Mouse (Mus musculus) retina, embryonic 14.5 days (tissue): ENCODE measurements around the gene Trnt1.
A peak's percentile ranks its signal among the peaks of the same experiment; 100 is the strongest.

Experiments
- DNase-seq: peaks from one replicate; pipeline ENCODE4 v3.0.0-alpha.2; 2015; ENCODE audit warnings: low spot score

Gene Trnt1

GRCm38 (mm10) chr6:106768640-106769289, at the start of gene Trnt1:
Gene Trnt1, plus strand, starts transcription at chr6:106769120.
- DNase-seq, result peak; percentile 97

- no peak for DNase-seq
Observed at GRCm38 (mm10) chr6:106725642-106726041, 43.3 kb upstream of the Trnt1 start.

GRCm38 (mm10) chr6:106726078-106726477, 42.8 kb upstream of the Trnt1 start:
- DNase-seq, result no peak

DNA sequence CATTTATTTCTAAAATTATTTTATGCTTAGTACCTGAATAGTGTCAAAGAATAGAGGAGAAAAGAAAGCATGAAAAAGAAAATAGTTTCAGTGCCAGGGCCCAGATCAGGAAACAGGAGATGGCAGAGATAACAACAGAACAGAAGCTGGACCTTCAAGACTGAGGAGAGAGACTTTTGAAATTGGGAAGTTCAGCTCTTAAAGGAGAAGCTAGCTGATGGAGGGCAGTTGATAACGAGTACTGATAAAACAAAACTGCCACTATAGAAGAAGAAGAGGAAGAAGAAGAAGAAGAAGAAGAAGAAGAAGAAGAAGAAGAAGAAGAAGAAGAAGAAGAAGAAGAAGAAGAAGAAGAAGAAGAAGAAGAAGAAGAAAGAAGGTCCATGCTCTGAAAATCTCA, 41.2 kb upstream of the Trnt1 start:
- DNase-seq, result no peak

DNA sequence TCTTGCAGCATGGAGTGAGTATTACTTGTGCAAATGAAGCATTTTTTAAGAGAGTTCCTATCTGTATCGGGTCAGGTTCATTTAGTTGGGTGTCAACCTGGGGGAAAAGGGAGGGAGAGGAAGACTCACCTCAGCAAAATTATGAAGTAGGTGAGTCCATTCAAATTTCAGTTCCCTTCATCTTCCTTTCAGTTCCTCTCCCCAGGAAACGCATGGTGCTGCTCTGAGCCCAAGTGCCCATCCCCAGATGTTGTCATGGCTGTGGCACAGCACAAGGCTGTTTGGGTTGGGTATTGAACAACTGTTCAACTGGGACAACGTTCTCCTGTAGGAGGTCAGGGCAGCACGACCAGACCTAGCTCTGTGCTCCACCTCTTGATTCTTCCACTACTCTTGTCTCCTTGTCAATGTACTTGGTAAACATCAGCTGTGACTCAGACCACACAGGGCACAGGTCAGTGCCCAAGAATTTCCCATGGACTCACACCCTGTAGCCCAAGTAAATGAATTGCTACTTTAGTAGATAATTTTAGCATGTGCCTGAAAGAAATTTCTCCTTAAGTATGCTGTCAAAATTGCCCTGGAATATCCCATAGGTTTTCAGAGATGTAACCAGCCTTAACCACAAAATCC, 39.1 kb upstream of the Trnt1 start:
- DNase-seq, result no peak

DNA sequence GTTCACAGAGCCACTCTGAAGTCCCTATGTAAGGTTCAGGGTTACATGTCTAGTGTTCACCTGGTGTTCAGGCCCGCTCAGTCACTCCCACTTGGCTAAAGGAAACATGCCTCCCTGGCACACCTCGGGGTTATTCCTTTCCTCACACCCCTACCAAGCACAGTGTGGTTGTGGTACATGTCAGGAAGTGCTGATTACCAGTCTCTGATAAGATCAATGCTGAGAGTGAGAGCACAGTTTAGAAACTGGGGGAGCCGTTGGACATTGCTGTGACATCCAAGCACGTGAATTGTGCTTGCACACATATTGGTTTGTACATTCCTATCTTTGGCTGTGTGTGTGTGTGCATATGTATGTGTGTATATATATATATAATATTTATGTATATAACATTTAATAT, 36.4 kb upstream of the Trnt1 start:
- DNase-seq, result no peak

- DNase-seq, result no peak
Observed at GRCm38 (mm10) chr6:106738229-106738628, 30.7 kb upstream of the Trnt1 start.

- DNase-seq, result no peak
Observed at GRCm38 (mm10) chr6:106740244-106740825, 28.6 kb upstream of the Trnt1 start.

GRCm38 (mm10) chr6:106743556-106744233, 25.2 kb upstream of the Trnt1 start:
- no peak for DNase-seq

GRCm38 (mm10) chr6:106745673-106746394, 23.1 kb upstream of the Trnt1 start:
- no peak for DNase-seq

- no peak for DNase-seq
Observed at GRCm38 (mm10) chr6:106747251-106747650, 21.7 kb upstream of the Trnt1 start.

GRCm38 (mm10) chr6:106747804-106748203, 21.1 kb upstream of the Trnt1 start:
- DNase-seq, result no peak

- no peak for DNase-seq
Observed at GRCm38 (mm10) chr6:106748887-106749388, 20.0 kb upstream of the Trnt1 start, which contains the start of gene Il5ra. Gene Il5ra, minus strand, starts transcription at chr6:106749037.

- DNase-seq, result no peak
Observed at GRCm38 (mm10) chr6:106750291-106750690, 18.6 kb upstream of the Trnt1 start.

GRCm38 (mm10) chr6:106758299-106758698, 10.6 kb upstream of the Trnt1 start:
- DNase-seq, result no peak

- DNase-seq, result no peak
Observed at GRCm38 (mm10) chr6:106760473-106761218, 8.3 kb upstream of the Trnt1 start.

DNA sequence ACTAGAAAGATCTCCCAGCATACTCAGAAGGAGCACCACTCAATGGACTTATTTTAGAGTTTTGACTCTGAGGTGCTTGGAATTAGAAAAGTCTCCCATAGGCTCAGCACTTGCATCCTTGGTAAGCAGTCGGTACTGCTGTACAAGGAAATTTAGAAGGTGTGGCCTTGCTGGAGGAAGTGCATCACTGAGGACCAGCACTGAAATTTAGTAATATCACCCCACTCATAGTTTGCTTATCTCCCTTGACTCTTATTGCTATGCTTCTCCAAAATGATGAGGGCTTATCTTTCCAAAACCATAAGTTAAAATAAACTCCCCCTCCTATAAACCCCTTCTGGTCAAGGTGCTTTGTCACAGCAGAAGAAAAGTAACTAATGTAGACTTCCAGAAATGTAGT, 7.4 kb upstream of the Trnt1 start:
- no peak for DNase-seq

DNA sequence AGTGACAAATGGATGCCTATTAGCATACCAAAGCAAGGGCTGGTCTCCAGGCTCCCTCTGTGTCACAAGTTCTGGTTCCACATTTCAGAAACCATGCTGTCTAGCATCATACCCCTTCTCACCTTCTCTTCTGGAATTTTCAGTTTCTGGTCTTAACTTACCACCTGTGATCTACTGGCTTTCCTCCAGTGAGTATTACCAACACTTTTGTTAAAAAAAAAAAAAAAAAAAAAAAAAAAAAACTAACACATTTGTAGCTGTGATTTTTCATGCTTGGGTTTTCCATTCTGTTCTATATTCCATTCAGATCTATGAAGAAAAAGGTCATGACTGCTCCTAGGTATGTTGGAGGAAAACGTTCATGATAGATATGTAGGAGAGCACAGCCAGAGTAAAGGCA, 3.0 kb upstream of the Trnt1 start:
- no peak for DNase-seq

- DNase-seq, result no peak
Observed at GRCm38 (mm10) chr6:106766774-106767173, 2.1 kb upstream of the Trnt1 start.

DNA sequence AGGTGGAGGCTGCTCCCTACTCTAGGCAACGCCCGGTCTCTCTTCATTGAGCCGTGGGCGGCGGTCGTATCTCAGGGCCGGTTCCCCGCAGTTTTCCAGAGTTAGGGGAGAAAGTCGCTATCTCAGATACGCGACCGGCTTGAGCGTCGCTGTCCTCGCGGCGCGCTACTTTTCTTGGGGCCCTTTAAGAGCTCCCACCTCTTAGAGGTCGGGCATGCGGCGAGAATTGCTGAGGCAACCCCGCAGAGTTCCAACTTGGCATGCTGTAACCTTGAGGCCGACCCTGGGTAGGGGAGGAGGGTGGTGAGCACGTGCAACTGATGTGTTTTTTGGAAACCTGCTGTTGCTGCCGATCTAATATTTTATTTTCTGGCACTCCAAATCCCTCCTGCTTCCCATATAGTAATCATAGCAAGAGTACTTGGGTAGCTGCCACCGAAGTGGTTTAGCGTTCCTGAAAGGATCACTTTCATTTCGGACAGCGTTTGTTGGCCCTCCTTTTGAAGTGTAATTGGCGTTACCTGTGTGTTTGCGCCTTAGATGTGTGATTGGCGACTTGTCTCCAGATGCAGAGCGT, 458 bp downstream of the Trnt1 start:
- DNase-seq, result no peak

DNA sequence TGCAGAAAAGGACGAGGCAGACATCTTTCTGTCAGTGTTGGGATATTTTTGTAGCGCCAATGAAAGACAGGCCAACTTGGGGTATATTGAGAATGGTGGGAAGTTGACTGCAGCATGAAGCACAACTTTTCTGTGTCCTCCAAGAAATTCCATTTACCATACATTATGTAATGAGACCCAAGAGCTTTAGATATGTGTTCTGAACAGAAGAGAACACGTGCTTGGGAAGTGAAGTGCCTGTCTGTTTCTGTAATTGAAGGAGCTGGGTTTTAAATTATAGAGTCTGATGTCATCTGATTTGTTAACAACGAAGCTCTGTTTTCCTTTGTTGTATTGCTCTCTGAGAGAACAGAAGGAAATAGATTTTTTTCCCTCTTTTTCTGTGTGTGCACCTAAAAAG, 1.1 kb downstream of the Trnt1 start:
- no peak for DNase-seq
